Mouse (Mus musculus) hindbrain, embryonic 10.5 days (tissue): Measurements from ENCODE around the gene Col8a1. TPM values are rescaled to one million over a fixed set of nuclear protein-coding genes. Genes with fewer than 3 reads are reported as not detected.

ENCODE experiments used
- DNase-seq: peaks from one replicate; pipeline ENCODE4 v3.0.0-alpha.2; 2017; ENCODE audit warnings: low spot score
- H3K27ac ChIP-seq: fragments of 300-500 bp; sonication (generic); 2 replicates; pipeline ENCODE4 v1.5.1; 2016; ENCODE audit warnings: mild to moderate bottlenecking, moderate library complexity
- H3K27me3 ChIP-seq: fragments of 300-500 bp; sonication (generic); 2 replicates; pipeline ENCODE4 v1.6.1; 2016; ENCODE audit warnings: mild to moderate bottlenecking; ENCODE audit not compliant: poor library complexity, insufficient read depth, severe bottlenecking
- H3K36me3 ChIP-seq: fragments of 300-500 bp; sonication (generic); 2 replicates; pipeline ENCODE4 v1.6.1; 2016; ENCODE audit warnings: mild to moderate bottlenecking, moderate library complexity
- H3K4me1 ChIP-seq: fragments of 300-500 bp; sonication (generic); replicated peaks from 2 replicates; pipeline ENCODE4 v1.6.1; 2016; ENCODE audit warnings: mild to moderate bottlenecking
- H3K4me3 ChIP-seq: fragments of 300-500 bp; sonication (generic); 2 replicates; pipeline ENCODE4 v1.5.1; 2016; ENCODE audit warnings: mild to moderate bottlenecking, moderate library complexity
- H3K9me3 ChIP-seq: fragments of 300-500 bp; sonication (generic); 2 replicates; pipeline ENCODE4 v1.6.1; 2016; ENCODE audit warnings: mild to moderate bottlenecking, moderate library complexity
- WGBS: fragments of 180-500 bp; shearing (Covaris S2); methylation state at CpG from one replicate; pipeline ENCODE4 v1.1.7; 2016; 5-methylcytosine and 5-hydroxymethylcytosine counted together
- polyA plus RNA-seq: library from polyadenylated mRNA; unstranded; fragments of >200 nt; fragmentation: Nextera tagmentation; extraction: Ambion mirVana; gene quantifications from 2 replicates; pipeline ENCODE4 v1.2.1, GENCODE M21; 2016

The Col8a1 gene
- polyA plus RNA-seq, 1 experiment from 2014 or later = 2.5 TPM

GRCm38 (mm10) chr16:57575764-57576388, 178.7 kb downstream of the Col8a1 start:
- Histone ChIP-seq H3K27me3 (no peaks in the 10 kb centered on the region), H3K27ac (no peak overlapping the region), H3K4me1 (no peaks in the 10 kb centered on the region), H3K9me3 (no peaks in the 10 kb centered on the region), H3K36me3 (peaks cover 12% of the 10 kb centered on the region), H3K4me3 (no peak overlapping the region)
- WGBS = 96% methylated on average over 1 of the region's 1 CpGs
- DNase-seq = no peak

Other genes with a start within 250 kb of the Col8a1 start
- gene Cmss1, start 147.9 kb downstream of the Col8a1 start, polyA plus RNA-seq = 55.5 and 61.7 TPM in 2 replicates